Mouse (Mus musculus) myocyte (in vitro differentiated cells): Measurements from ENCODE around the gene Ddx21.
A peak's percentile ranks its signal among the peaks of the same experiment; 100 is the strongest.

Source experiments
- MYOG ChIP-seq, 3 experiments: IDR thresholded peaks; one replicate each; pipeline ENCODE4 v1.6.1; 2011; ENCODE audit warnings: control low read depth in 2 of 3, low read depth in 2 of 3, mild to moderate bottlenecking in 2 of 3; ENCODE audit not compliant: insufficient read length in 2 of 3, control insufficient read depth in 1 of 3, insufficient read depth in 1 of 3
- POLR2A ChIP-seq: IDR thresholded peaks from one replicate; pipeline ENCODE4 v1.6.1; 2011; ENCODE audit warnings: low read depth, mild to moderate bottlenecking, control low read depth, moderate library complexity; ENCODE audit not compliant: insufficient read length

GRCm38 (mm10) chr10:62578338-62579100 lies 23.6 kb downstream of the Ddx21 start, which contains the start of gene Kif1bp:
- peak; percentile 96 for TF ChIP-seq POLR2A
- no peak for TF ChIP-seq MYOG (IDR thresholded peaks at IDR 0.05; ENCODE audit: control insufficient read depth in 1 of 3, insufficient read depth in 1 of 3, insufficient read length in 2 of 3, low read depth in 2 of 3)
